Mouse (Mus musculus) WW6 (cell line): ENCODE measurements around the gene Mrps5.
"Not testable (repeated sequence)": the region's sequence is repeated elsewhere in the genome, so short reads cannot be mapped to it uniquely, and the experiment has no call there.

ENCODE experiments used
- DNase-seq: peaks from one replicate; pipeline ENCODE4 v3.0.0-alpha.2; 2013; ENCODE audit warnings: low read depth, low spot score

The Mrps5 gene

DNA sequence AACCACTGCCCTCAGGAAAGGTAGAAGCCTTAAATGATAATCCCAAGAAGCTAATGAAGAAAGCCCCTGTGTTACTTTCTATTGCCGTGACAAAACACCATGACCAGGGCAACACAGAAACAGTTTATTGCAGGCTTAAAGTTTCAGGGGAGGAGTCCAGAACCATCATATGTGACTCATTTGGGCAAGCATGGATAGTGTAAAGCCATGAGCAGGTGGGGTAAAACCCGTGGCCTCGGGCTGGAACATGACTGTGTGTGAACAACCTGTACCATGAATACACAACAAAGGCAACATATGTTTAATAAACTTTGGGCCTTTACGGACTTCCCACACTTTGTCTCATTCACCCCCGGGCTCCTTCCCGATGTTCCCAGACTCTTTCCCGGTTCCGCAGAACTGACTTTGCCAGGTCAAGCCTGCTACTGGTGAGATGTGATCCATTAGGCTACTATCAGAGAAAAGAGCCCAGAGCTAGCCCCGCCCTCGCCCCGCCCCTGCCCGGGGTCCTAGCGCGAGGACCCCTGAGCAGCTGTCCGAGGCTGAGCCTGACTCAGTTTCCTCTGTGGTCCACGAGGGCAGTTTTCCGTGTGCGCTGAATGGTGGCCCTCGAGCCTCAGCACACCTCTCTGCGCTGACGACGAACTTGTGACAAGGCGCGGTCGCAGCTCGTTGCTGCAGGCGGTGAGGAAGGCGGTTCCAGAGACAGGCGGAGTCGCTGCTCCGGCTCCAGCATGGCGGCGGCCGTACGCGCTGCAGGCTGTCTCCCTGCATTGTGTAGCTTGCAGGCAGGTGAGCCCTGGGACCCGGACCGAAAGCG, at the start of gene Mrps5, which contains the start of gene Zfp661:
Gene Mrps5 (plus strand): TSS at position 529 of the 820 bp plus-strand sequence.
Gene Zfp661 (minus strand): TSS at position 401 of the 820 bp plus-strand sequence.
- peak; percentile 50 for DNase-seq

DNA sequence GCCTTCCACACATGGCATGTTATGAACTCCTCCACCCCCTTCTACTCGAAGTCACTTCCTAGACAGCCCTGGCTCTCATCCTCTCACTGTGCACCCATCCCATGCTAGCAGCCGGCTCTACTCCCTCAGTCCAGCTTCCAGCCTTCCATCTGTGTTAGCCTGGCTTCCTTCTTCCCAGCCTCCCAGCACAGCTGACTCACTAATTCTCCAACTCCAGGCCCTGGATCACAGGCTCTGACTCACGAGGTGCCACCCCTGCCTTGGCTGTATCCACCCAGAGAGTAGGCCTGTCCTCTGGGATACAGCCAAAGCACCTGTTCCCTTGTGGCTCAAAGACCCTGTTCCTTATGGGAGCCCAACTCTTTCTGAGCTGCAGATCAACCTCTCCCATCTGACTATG, 49.5 kb upstream of the Mrps5 start:
- DNase-seq: no peak

DNA sequence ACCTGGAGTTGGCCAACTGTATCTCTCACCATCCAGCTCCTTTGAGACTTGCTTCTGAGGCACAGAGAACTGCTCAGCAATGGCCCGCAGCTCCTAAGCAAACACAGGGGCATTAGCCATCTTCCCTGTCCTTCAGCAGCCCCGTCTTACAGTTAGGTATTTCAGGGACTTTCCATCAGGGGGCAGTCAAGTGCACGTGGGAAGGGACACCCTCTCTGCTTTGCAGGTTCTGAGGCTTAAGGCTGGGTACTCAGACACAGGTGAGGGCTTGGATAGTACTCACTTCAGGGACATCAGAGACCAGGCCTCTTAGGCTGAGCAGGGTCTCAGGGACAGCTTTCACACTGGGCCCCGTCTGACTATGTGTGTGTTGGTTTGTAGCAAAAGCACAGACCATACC, 47.5 kb upstream of the Mrps5 start:
- no peak for DNase-seq

DNA sequence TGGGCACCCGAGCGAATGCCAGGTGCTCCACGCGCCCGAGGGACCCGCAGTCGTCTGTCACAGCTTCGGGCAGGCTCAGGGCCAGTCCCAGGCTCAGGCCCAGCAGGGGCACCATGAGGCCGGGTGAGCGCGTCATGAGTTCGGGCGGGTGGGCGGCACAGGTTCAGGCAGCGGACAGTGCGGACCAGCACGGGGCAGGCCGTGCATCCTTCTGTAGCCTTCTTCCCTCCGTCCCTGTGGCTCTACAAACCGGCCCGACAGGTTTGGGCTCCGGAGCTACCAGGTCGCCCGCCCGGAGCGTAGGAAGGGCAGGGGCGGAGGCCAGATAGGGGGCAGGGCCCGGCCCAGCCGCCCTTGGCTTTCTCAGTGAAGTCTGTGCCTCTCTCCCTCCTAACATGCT, 45.8 kb upstream of the Mrps5 start, which contains the start of gene Prom2:
Gene Prom2 (minus strand): TSS at position 283 of the 400 bp plus-strand sequence.
- DNase-seq: no peak

DNA sequence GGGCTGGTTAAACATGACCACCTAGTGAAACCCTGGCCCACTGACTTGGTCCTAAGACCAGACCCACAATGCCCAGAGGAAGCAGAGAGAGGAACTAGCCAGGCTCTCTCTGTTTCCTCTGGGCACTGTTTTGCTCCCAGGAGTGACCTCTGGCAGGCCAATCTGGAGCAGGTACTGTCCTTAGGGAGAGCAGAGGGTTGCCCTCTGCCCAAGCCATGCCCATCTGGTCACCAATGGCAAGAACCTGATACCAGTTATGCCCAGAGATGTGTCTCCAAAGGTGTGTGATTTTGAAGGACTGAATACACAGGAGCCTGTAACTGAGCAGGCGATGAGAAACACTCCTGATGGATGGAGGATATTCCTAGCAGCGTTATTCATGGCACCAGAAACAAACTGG, 45.3 kb upstream of the Mrps5 start:
- no peak for DNase-seq

DNA sequence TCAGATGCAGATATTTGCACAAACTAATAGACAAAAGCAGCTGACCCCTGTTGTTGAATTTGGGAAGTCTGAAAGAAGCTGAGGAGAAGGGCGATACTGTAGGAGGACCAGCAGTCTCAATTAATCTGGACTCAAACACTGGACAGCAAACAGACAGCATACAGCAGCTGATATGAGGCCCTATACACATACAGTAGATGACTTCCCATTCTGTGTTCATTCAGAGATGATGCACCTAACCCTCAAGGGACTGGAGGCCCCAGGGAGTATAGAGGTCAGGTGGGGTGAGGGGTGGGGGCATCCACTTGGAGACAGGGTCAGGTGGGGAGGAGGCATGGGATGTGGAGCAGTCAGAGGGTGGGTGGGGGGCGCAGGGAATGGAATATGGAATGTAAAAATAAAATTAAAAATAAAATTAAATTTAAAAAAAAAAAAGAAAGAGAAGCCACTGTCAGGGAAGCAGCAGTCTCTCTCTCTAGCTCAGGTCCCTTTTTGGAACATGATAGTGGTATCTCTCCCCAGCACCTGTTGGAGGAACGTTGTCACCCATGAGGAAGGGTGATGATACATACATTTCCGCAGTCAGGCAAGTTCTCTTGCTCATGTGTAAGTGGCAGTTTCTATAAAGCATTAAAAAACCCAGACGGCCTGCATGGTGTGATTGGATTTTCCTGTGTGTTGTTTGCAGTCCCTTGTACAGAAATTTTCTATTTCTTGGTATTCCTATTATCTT, 38.5 kb upstream of the Mrps5 start:
- DNase-seq: no peak

DNA sequence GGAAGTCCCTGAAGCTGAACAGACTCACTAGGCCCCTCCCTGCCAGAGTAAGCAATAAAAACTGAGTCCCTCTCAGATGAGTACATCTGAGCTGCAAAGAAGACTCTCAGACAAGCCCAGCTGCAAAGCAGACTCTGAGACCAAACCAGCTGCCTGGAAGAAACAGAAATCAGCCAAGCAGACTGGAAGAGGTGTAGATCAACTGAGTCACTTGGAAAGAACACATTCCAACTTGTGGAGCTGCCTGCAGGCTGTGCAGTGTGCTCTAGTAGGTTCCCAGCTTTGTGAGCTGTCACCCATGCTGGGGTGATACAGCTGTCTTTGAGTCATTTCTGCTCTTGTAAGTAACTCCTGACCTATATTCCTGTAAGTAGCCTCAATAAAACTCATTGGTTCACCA, 37.3 kb upstream of the Mrps5 start:
- DNase-seq: no peak

DNA sequence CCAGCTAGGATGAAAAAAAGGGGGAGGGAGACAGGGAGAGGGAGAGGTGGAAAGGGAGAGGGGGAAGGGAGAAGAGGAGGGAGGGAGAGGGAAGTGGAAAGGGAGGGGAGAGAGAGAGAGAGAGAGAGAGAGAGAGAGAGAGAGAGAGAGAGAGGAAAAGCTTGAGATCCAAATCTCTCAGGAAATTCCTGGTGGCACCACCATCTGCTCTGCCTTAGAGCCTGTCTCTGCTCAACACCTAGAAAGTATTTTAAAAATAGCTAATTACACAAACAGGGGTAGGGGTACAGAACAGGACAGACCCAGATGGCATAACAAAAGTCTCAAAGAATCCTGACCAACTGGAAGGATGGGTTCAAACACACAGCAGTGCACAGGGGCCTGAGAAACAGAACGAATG, 36.6 kb upstream of the Mrps5 start:
- no peak for DNase-seq

DNA sequence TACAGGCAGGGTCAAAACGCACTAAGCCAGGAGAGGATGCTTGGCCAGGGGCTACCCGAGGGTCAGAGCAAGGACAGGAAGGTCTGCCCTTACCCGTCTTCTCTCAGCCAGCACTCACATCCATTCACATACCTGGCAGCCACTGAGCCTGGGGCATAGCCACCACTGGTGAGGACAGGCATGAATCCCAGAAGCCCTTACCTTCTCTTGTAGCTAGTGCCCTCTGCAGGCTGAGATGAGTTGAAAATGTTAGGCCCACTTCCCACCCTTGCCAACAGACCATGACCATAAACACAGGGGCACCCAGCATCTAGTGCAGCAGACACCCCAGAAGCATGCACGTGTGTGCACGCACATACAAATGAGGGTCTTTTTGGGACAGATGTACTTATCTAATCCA, 35.9 kb upstream of the Mrps5 start:
- no peak for DNase-seq

DNA sequence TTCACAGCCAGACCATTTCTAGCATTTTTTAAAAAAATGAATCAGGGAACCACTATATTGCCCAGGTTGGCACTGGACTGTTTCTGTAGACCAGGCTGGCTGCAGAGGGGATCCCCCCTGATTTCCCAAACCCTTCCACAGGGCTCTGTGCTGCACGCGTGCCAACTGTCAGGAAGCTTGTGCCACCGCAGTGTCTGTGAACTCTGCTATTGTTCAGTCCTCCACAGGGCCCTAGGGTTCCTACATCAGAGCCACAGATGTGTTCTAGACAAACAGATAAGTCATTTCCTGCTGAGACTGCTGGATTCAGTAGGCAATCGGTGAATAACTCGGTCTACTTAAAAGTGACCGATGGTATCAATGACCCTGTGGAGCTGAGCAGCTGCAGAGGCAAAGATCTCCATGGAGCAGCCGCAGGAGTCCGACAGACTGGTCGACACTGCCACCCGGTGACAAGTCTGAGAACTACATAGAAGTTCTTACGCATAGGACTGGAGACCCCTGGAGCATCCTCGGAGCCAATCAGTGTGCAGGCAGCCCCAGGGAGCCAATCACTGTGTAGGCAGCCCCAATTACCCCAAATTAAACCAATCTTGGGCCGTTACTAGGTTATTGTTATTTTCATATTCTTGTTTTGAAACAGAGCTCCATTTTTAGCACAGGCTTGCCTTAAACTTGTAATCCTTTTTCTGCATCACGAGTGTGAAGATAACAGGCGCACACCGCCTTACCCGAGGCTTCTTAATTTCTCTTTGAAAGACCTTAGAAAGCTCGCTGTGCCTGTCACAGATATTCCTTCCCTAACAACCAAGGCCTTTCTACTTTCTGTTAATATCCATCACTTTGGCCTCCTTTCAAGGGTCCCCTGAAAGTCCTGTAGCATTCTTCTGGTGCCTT, 27.7 kb upstream of the Mrps5 start:
- peak; percentile 71 for DNase-seq

DNA sequence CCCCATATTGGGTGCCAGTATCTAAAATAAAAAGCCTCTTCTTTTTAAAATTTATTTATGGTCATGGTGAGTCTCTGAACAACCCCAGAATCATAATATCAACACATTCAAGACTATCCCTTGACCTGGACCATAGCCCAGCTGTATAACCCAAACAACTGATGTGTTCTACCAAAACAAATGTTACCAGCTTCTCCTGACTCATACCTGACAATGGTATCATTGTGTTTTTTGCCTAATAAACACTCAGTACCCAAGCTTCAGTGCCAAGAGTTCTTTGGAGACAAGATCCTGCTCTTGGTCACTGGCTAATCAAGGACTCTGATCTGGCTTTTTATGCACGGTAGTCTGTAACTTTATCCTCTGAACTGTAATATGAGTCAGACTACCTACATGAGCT, 13.7 kb upstream of the Mrps5 start:
- DNase-seq: no peak

DNA sequence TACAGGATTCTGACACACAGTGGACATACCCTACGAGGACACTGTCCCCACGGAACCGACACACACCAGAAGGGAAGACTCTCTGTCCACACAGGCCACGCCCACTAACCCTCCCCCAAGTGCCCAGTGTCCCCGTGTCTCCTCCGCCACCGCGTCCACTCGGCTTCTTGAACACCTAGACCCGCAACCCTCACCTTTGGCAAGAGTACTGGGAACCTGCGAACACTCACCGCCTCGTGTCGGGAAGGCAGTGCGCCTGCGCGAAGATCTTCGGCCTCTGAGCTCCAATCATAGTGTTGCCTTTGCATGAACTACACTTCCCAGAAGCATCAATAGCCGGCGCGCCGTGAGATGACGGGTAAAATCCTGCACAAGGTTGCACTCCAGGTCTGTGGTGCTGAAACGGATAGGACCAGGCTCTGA, 2.6 kb upstream of the Mrps5 start:
- DNase-seq: peak; percentile 89

DNA sequence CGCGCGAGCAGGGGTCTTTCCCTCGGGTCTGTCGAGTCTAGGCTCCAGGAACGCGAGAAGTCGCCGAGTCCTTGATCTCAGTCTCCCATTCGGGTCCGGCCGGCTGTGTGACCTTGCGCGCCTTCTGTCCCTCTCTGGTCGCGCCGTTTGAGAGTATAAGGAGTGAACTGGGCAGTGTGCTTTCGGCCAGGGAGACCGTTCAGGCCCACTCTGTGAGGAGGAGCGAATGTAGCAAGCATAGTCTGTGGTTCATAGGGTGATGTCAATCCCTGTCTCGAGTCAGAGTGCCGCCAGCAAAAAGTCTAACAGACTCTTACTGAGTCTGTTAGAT, 457 bp downstream of the Mrps5 start:
- no peak for DNase-seq

DNA sequence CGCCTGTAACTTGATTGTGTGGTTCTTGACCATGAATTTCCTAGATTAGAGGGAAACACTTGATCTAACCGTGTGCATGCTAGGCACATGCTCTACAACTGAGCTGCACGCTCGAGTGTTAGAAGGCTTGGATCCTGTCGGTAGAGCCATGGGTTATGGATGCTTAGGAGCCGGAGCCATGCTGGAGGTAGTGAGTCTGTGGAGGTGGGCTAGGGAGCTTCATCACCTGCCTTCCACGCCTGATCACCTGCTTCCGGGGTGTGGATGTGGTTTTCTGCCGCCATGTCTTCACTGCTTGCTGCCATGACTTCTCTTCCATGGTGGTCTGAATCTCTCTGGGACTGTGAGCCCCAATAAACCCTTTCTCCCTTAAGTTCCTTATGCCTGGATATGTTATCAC, 1.9 kb downstream of the Mrps5 start:
- DNase-seq: no peak

DNA sequence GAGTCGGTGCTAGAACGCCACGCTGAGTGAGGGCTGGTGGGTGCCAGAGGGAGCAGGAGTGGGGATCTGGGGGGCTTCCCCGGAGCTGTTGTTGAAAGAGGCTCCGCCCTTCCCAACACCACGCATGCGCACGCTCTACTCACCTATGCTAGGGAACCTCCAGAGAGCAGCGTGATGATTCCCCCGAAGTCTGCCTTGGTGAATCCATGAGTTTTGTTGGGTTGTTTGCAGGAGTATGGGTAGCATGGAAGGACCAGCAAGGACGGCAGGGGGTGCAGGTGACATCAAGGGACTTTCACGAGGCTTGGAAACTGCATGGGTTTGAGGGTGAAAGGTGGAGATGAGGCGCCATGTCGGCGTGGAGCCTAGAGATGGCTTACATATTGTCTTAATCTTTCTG, 3.2 kb downstream of the Mrps5 start:
- no peak for DNase-seq

DNA sequence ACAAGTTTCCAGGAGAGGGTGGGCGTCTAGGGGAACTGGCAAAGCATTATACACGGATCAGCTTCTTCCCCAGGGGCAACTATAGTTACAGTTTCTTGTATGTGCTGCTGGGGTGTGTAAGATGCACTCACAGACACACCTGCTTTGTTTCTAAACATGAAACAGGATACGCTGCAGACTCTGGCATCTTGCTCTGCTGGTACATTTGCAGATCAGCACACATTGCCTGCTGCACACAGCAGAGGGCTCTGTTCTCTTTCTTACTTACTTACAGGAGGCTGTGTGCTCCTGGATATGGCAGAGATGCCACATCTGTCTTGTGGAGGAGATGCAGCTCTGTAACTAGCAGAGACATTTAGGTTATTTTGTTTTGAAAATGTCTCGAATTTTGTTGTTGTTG, 3.8 kb downstream of the Mrps5 start:
- DNase-seq: no peak

DNA sequence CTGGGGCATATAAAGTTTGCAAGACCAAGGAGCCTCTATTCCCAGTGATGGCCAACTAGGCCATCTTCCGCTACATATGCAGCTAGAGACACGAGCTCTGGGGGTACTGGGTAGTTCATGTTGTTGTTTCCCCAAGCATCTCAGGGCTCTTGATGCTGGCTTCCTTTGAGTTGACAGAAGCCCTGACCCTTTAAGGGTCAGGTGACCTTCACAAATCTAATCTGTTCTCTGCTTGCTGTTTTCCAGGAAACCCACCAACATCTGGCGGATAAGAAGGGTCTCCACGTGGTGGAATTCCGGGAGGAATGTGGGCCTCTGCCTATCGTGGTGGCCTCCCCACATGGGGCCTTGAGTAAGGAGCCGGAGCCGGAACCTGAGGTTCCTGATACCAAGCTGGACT, 16.4 kb downstream of the Mrps5 start:
- not testable (repeated sequence) for DNase-seq

DNA sequence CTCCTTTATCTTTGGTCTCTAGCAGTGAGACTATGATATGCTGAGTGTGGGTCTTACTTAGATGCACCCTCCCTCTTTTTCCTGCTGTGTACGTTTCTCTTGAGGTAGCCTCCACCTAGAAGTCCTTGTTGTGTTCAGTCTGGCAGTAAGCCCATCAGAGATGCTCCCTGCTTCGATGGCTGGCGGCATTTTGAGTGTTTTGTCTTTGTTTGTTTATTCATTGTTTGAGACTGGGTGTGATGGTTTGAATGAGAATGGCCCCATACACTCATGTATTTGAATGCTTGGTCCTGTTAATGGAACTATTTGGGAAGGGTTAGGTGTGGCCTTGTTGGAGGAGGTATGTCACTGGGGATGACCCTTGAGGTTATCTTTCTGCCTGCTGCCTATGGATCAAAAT, 18.2 kb downstream of the Mrps5 start:
- DNase-seq: no peak

DNA sequence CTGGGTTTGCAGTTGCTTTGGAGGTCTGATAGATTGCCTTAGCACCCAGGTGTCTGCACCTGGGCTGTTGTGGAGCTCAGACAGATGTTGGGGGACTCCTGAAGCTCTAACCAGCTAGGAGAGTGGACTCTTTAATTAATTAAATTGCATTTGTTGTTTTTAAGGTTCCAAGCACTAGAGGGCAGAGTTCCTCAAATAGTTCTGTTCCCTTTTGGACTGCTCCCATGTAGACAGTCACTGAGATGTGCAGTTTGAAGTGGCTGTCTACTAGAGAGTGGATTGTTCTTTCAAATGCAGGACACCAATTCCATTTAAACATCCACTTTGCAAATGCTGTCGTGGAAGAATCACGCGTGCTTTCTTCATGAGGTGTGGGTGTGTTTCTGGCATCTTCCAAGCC, 21.2 kb downstream of the Mrps5 start:
- no peak for DNase-seq

DNA sequence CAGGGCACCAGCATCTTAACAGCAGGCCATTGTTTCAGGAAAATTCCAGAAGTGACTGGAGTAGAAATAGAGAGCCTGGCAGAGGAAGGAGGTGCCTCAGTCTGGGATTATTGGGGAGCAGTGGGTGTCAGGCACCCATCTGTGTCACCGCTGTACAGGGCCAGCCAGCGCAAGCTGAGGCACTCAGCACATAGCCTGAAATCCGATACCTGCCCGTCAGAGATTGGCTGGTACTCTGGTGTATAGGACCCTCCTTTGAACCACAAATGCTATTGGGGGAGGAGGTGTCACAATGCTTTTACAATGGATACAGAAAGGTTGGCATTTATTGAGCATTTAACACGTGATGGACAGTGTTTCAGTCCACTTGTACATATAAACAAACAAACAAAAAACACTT, 22.0 kb downstream of the Mrps5 start:
- no peak for DNase-seq

DNA sequence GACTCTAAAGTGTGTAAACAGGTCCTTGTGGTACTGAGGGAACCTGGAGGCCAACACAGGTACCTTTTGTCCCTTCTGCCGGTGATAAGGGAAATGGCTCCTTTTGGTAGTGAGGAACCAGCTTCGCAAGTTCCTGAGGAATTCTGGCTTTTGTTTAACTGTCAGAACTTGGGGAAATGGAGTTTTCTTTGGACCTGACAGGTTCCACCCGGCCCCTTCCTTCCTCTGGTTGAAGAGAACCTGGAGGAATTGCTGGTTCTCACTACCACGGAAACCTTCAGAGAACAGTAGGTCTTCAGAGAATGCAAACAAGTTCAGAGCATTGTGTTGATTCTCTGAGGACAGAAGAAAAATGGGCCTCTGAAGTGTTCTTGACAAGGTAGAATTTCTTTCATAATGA, 24.4 kb downstream of the Mrps5 start:
- no peak for DNase-seq

DNA sequence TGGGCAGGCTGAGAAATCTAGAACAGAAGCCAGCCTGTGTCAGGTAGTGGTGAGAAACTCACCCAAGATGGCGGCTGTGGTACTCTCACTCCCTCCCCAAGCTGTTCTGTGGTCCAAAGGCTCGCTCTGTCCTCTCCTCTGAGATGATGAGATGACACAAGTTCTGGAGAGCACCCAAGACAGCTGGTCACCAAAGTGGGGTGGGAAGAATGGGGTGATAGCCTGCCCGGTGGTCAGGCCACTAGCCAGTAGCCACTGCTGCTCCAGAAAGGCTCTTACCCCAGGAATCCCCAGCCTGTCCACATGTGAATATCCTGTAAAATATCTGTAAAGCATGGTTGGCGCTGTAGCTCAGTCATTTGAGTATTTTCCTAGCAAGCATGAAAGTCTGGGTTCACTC, 25.3 kb downstream of the Mrps5 start:
- no peak for DNase-seq
